Mouse (Mus musculus): ENCODE results near the gene Pgpep1. TPM values are rescaled to one million over a fixed set of nuclear protein-coding genes. Genes with fewer than 3 reads are reported as not detected.

The Pgpep1 gene
- 13.4 TPM for polyA plus RNA-seq (2014; fragmentation: Illumina TruSeq; extraction: RNeasy Lipid Tissue Mini Kit (QIAGEN cat#74804); ENCODE audit: low read depth, low replicate concordance)

GRCm38 (mm10) chr8:70660273-70660725, at the start of gene Pgpep1:
TSS of gene Pgpep1 (minus strand) at chr8:70660388.

GRCm38 (mm10) chr8:70703287-70703686, 43.1 kb upstream of the Pgpep1 start, which contains the start of gene Iqcn:
TSS of gene Iqcn (plus strand) at chr8:70703457.

GRCm38 (mm10) chr8:70698310-70699109, 38.3 kb upstream of the Pgpep1 start, which contains the start of gene Jund:
TSS of gene Jund (plus strand) at chr8:70698949.

GRCm38 (mm10) chr8:70673079-70673856, 13.1 kb upstream of the Pgpep1 start, which contains the start of gene Lsm4:
TSS of gene Lsm4 (plus strand) at chr8:70673248.

GRCm38 (mm10) chr8:70632346-70632892, 27.8 kb downstream of the Pgpep1 start, which contains the start of gene Gdf15:
TSS of gene Gdf15 (minus strand) at chr8:70632456.

GRCm38 (mm10) chr8:70615894-70616293, 44.3 kb downstream of the Pgpep1 start, which contains the start of gene Lrrc25:
TSS of gene Lrrc25 (plus strand) at chr8:70616155.

GRCm38 (mm10) chr8:70608749-70609367, 51.3 kb downstream of the Pgpep1 start, which contains the start of gene Ssbp4:
TSS of gene Ssbp4 (minus strand) at chr8:70608872.

Other genes starting within 250 kb of the Pgpep1 start
- 2.8 TPM for gene Crtc1, start 220.8 kb downstream of the Pgpep1 start, polyA plus RNA-seq (2014; fragmentation: Illumina TruSeq; extraction: RNeasy Lipid Tissue Mini Kit (QIAGEN cat#74804); ENCODE audit: low read depth, low replicate concordance)
- 2.3 TPM for gene Klhl26, start 183.4 kb downstream of the Pgpep1 start, polyA plus RNA-seq (2014; fragmentation: Illumina TruSeq; extraction: RNeasy Lipid Tissue Mini Kit (QIAGEN cat#74804); ENCODE audit: low read depth, low replicate concordance)
- not detected for gene Tmem59l, start 173.0 kb downstream of the Pgpep1 start, polyA plus RNA-seq (2014; fragmentation: Illumina TruSeq; extraction: RNeasy Lipid Tissue Mini Kit (QIAGEN cat#74804); ENCODE audit: low read depth, low replicate concordance)
- not detected for gene Crlf1, start 167.2 kb downstream of the Pgpep1 start, polyA plus RNA-seq (2014; fragmentation: Illumina TruSeq; extraction: RNeasy Lipid Tissue Mini Kit (QIAGEN cat#74804); ENCODE audit: low read depth, low replicate concordance)
- 2.6 TPM for gene Rex1bd, start 153.6 kb downstream of the Pgpep1 start, polyA plus RNA-seq (2014; fragmentation: Illumina TruSeq; extraction: RNeasy Lipid Tissue Mini Kit (QIAGEN cat#74804); ENCODE audit: low read depth, low replicate concordance)
- gene Uba52, start 149.6 kb downstream of the Pgpep1 start, polyA plus RNA-seq (2014; fragmentation: Illumina TruSeq; extraction: RNeasy Lipid Tissue Mini Kit (QIAGEN cat#74804); ENCODE audit: low read depth, low replicate concordance), result 2.6 TPM
- gene Fkbp8, start 132.7 kb downstream of the Pgpep1 start, polyA plus RNA-seq (2014; fragmentation: Illumina TruSeq; extraction: RNeasy Lipid Tissue Mini Kit (QIAGEN cat#74804); ENCODE audit: low read depth, low replicate concordance), result 8.5 TPM
- 9.0 TPM for gene Kxd1, start 132.4 kb downstream of the Pgpep1 start, polyA plus RNA-seq (2014; fragmentation: Illumina TruSeq; extraction: RNeasy Lipid Tissue Mini Kit (QIAGEN cat#74804); ENCODE audit: low read depth, low replicate concordance)
- 0.98 TPM for gene Ell, start 120.9 kb downstream of the Pgpep1 start, polyA plus RNA-seq (2014; fragmentation: Illumina TruSeq; extraction: RNeasy Lipid Tissue Mini Kit (QIAGEN cat#74804); ENCODE audit: low read depth, low replicate concordance)
- not detected for gene Isyna1, start 66.0 kb downstream of the Pgpep1 start, polyA plus RNA-seq (2014; fragmentation: Illumina TruSeq; extraction: RNeasy Lipid Tissue Mini Kit (QIAGEN cat#74804); ENCODE audit: low read depth, low replicate concordance)
- not detected for gene Ssbp4, start 51.5 kb downstream of the Pgpep1 start, polyA plus RNA-seq (2014; fragmentation: Illumina TruSeq; extraction: RNeasy Lipid Tissue Mini Kit (QIAGEN cat#74804); ENCODE audit: low read depth, low replicate concordance)
- not detected for gene Lrrc25, start 44.2 kb downstream of the Pgpep1 start, polyA plus RNA-seq (2014; fragmentation: Illumina TruSeq; extraction: RNeasy Lipid Tissue Mini Kit (QIAGEN cat#74804); ENCODE audit: low read depth, low replicate concordance)
- not detected for gene Gdf15, start 27.9 kb downstream of the Pgpep1 start, polyA plus RNA-seq (2014; fragmentation: Illumina TruSeq; extraction: RNeasy Lipid Tissue Mini Kit (QIAGEN cat#74804); ENCODE audit: low read depth, low replicate concordance)
- not detected for gene Lsm4, start 12.9 kb upstream of the Pgpep1 start, polyA plus RNA-seq (2014; fragmentation: Illumina TruSeq; extraction: RNeasy Lipid Tissue Mini Kit (QIAGEN cat#74804); ENCODE audit: low read depth, low replicate concordance)
- 44.0 TPM for gene Jund, start 38.6 kb upstream of the Pgpep1 start, polyA plus RNA-seq (2014; fragmentation: Illumina TruSeq; extraction: RNeasy Lipid Tissue Mini Kit (QIAGEN cat#74804); ENCODE audit: low read depth, low replicate concordance)
- gene Iqcn, start 43.1 kb upstream of the Pgpep1 start, polyA plus RNA-seq (2014; fragmentation: Illumina TruSeq; extraction: RNeasy Lipid Tissue Mini Kit (QIAGEN cat#74804); ENCODE audit: low read depth, low replicate concordance), result not detected
- gene Gm3336, start 58.2 kb upstream of the Pgpep1 start, polyA plus RNA-seq (2014; fragmentation: Illumina TruSeq; extraction: RNeasy Lipid Tissue Mini Kit (QIAGEN cat#74804); ENCODE audit: low read depth, low replicate concordance), result 31.1 TPM
- 0.19 TPM for gene Pde4c, start 63.3 kb upstream of the Pgpep1 start, polyA plus RNA-seq (2014; fragmentation: Illumina TruSeq; extraction: RNeasy Lipid Tissue Mini Kit (QIAGEN cat#74804); ENCODE audit: low read depth, low replicate concordance)
- gene Rab3a, start 94.3 kb upstream of the Pgpep1 start, polyA plus RNA-seq (2014; fragmentation: Illumina TruSeq; extraction: RNeasy Lipid Tissue Mini Kit (QIAGEN cat#74804); ENCODE audit: low read depth, low replicate concordance), result 1.7 TPM
- gene Mpv17l2, start 100.6 kb upstream of the Pgpep1 start, polyA plus RNA-seq (2014; fragmentation: Illumina TruSeq; extraction: RNeasy Lipid Tissue Mini Kit (QIAGEN cat#74804); ENCODE audit: low read depth, low replicate concordance), result 1.7 TPM
- gene Pik3r2, start 116.3 kb upstream of the Pgpep1 start, polyA plus RNA-seq (2014; fragmentation: Illumina TruSeq; extraction: RNeasy Lipid Tissue Mini Kit (QIAGEN cat#74804); ENCODE audit: low read depth, low replicate concordance), result 1.5 TPM
- gene Mast3, start 144.7 kb upstream of the Pgpep1 start, polyA plus RNA-seq (2014; fragmentation: Illumina TruSeq; extraction: RNeasy Lipid Tissue Mini Kit (QIAGEN cat#74804); ENCODE audit: low read depth, low replicate concordance), result 1.9 TPM
- not detected for gene Il12rb1, start 148.1 kb upstream of the Pgpep1 start, polyA plus RNA-seq (2014; fragmentation: Illumina TruSeq; extraction: RNeasy Lipid Tissue Mini Kit (QIAGEN cat#74804); ENCODE audit: low read depth, low replicate concordance)
- gene Arrdc2, start 179.3 kb upstream of the Pgpep1 start, polyA plus RNA-seq (2014; fragmentation: Illumina TruSeq; extraction: RNeasy Lipid Tissue Mini Kit (QIAGEN cat#74804); ENCODE audit: low read depth, low replicate concordance), result 3.8 TPM
- not detected for gene Kcnn1, start 202.9 kb upstream of the Pgpep1 start, polyA plus RNA-seq (2014; fragmentation: Illumina TruSeq; extraction: RNeasy Lipid Tissue Mini Kit (QIAGEN cat#74804); ENCODE audit: low read depth, low replicate concordance)
- gene Ccdc124, start 213.5 kb upstream of the Pgpep1 start, polyA plus RNA-seq (2014; fragmentation: Illumina TruSeq; extraction: RNeasy Lipid Tissue Mini Kit (QIAGEN cat#74804); ENCODE audit: low read depth, low replicate concordance), result not detected
- gene Slc5a5, start 232.4 kb upstream of the Pgpep1 start, polyA plus RNA-seq (2014; fragmentation: Illumina TruSeq; extraction: RNeasy Lipid Tissue Mini Kit (QIAGEN cat#74804); ENCODE audit: low read depth, low replicate concordance), result not detected
- 55.6 TPM for gene Rpl18a, start 237.0 kb upstream of the Pgpep1 start, polyA plus RNA-seq (2014; fragmentation: Illumina TruSeq; extraction: RNeasy Lipid Tissue Mini Kit (QIAGEN cat#74804); ENCODE audit: low read depth, low replicate concordance)
- 1.5 TPM for gene Map1s, start 245.5 kb upstream of the Pgpep1 start, polyA plus RNA-seq (2014; fragmentation: Illumina TruSeq; extraction: RNeasy Lipid Tissue Mini Kit (QIAGEN cat#74804); ENCODE audit: low read depth, low replicate concordance)

Measured in sigmoid colon, adult 10 weeks (tissue).